ENCODE assay signal across 8 mouse cellular contexts in genomic region chr9:107723794-107724531, GRCm38 (mm10). TPM values are rescaled to one million over a fixed set of nuclear protein-coding genes. Genes with fewer than 3 reads are reported as not detected.
A peak's percentile ranks its signal among the peaks of the same experiment; 100 is the strongest.
DNase-seq lines count a peak whose midpoint lies in the region; ATAC-seq lines count a peak whose summit lies in the region.

No protein-coding gene starts in this region.

- intact Hi-C loops in heart, postnatal 14 days (cut with DNase I), result no loop called here

- peak; percentile 72 for DNase-seq in Muller cell, postnatal 12 days (ENCODE audit: inconsistent ontology term)
- DNase-seq in embryo, embryonic 9.5 days (ENCODE audit: extremely low spot score), result peak; percentile 62
- DNase-seq in heart, postnatal 14 days, result peak; percentile 46 to 62
- peak; percentile 73 to 83 for DNase-seq in kidney, postnatal 4 days
- DNase-seq in layer of hippocampus, postnatal 25 days (ENCODE audit: extremely low spot score in 1 of 2, low spot score in 1 of 2), result no peak
- DNase-seq in thymus, postnatal 25 days, result no peak

- ATAC-seq in megakaryocyte progenitor cell, adult 5-6 weeks (replicated peaks; ENCODE audit: poor library complexity), result peak; percentile 38
- no peak for ATAC-seq in megakaryocyte-erythroid progenitor cell, adult 5-6 weeks (replicated peaks; ENCODE audit: low FRiP score, low TSS enrichment, poor library complexity, severe bottlenecking)

RNA-seq across cellular contexts. Expression of gene Sema3f, which starts 13.7 kb away (rescaled TPM):
- total RNA-seq in heart, postnatal 14 days (2021), result 10 to 100 TPM; 17.7 to 18.0 TPM
- total RNA-seq in megakaryocyte progenitor cell, adult 5-6 weeks (2015), result not detected in 2 replicates
- 1.00 TPM in 1 of 2 replicates, not detected in the other for total RNA-seq in megakaryocyte progenitor cell, adult 5-6 weeks (2017)
- total RNA-seq in layer of hippocampus, postnatal 25 days (2021), result 1 to 10 TPM; 2.9 to 4.2 TPM
- total RNA-seq in megakaryocyte-erythroid progenitor cell, adult 5-6 weeks (2014; fragmentation: Nextera tagmentation), result 0.94 TPM in 1 of 2 replicates, not detected in the other
- total RNA-seq in megakaryocyte-erythroid progenitor cell, adult 5-6 weeks (2017), result not detected in 2 replicates

RNA-seq across cellular contexts. Expression of gene Gnat1, which starts 44.5 kb away (rescaled TPM):
- not detected for total RNA-seq in heart, postnatal 14 days (2021)
- 0.12 TPM in 1 of 2 replicates, not detected in the other for total RNA-seq in megakaryocyte progenitor cell, adult 5-6 weeks (2015)
- total RNA-seq in megakaryocyte progenitor cell, adult 5-6 weeks (2017), result not detected in 2 replicates
- total RNA-seq in layer of hippocampus, postnatal 25 days (2021), result not detected
- not detected in 2 replicates for total RNA-seq in megakaryocyte-erythroid progenitor cell, adult 5-6 weeks (2014; fragmentation: Nextera tagmentation)
- total RNA-seq in megakaryocyte-erythroid progenitor cell, adult 5-6 weeks (2017), result 5.3 TPM in 1 of 2 replicates, not detected in the other

RNA-seq across cellular contexts. Expression of gene Rbm5, which starts 46.8 kb away (rescaled TPM):
- 10 to 100 TPM; 74.1 to 76.9 TPM for total RNA-seq in heart, postnatal 14 days (2021)
- total RNA-seq in megakaryocyte progenitor cell, adult 5-6 weeks (2015), result 110 and 146 TPM in 2 replicates
- total RNA-seq in megakaryocyte progenitor cell, adult 5-6 weeks (2017), result 142 and 235 TPM in 2 replicates
- 100 to 1,000 TPM; 117 to 159 TPM for total RNA-seq in layer of hippocampus, postnatal 25 days (2021)
- 172 and 186 TPM in 2 replicates for total RNA-seq in megakaryocyte-erythroid progenitor cell, adult 5-6 weeks (2014; fragmentation: Nextera tagmentation)
- total RNA-seq in megakaryocyte-erythroid progenitor cell, adult 5-6 weeks (2017), result 236 and 244 TPM in 2 replicates

RNA-seq across cellular contexts. Expression of gene Slc38a3, which starts 54.6 kb away (rescaled TPM):
- total RNA-seq in heart, postnatal 14 days (2021), result 10 to 100 TPM; 48.6 to 53.3 TPM
- not detected in 2 replicates for total RNA-seq in megakaryocyte progenitor cell, adult 5-6 weeks (2015)
- total RNA-seq in megakaryocyte progenitor cell, adult 5-6 weeks (2017), result not detected in 2 replicates
- total RNA-seq in layer of hippocampus, postnatal 25 days (2021), result 10 to 100 TPM; 57.8 to 66.2 TPM
- not detected in 2 replicates for total RNA-seq in megakaryocyte-erythroid progenitor cell, adult 5-6 weeks (2014; fragmentation: Nextera tagmentation)
- not detected in 2 replicates for total RNA-seq in megakaryocyte-erythroid progenitor cell, adult 5-6 weeks (2017)

Comparison
In these comparisons a context has a peak if more than half of its experiments do, and no peak if none do; other contexts are left out.
1. DNase-seq: peak in Muller cell, postnatal 12 days (single experiment), embryo, embryonic 9.5 days (single experiment), heart, postnatal 14 days (2 of 2) and kidney, postnatal 4 days (2 of 2); none in layer of hippocampus, postnatal 25 days (0 of 2) and thymus, postnatal 25 days (single experiment).